Comparison of ENCODE assay signal across 14 mouse cellular contexts in the genomic region with DNA sequence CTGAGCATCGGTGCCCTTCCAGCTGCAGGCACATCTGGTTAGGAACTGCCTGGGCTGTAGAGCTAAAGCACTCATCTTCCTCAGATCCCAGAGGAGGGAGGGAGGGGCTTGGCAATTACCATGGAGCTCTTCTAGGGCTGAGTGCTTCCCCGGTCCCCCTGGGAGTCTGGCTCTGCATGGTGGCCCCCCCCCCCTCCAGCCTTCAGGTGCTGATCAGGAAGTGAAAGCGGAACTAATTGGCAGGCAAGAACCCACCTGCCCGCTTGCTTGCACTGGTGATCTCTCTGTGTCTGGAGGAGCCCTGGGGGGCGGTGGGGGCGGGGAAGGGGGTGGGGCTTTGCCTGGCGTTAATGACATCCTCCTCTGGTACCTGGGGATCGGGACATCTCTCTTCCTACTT. TPM values are rescaled to one million over a fixed set of nuclear protein-coding genes. Genes with fewer than 3 reads are reported as not detected.
DNase-seq lines count a peak whose midpoint lies in the region; ATAC-seq and TF ChIP-seq lines count a peak whose summit lies in the region.
"Had no signal": no experiment of that assay in that cellular context is flagged by ENCODE, and none has a peak within 500 bp of the region (broad histone marks: within the 10 kb centered on the region; RNA-seq: fewer than 3 reads in every experiment).

No protein-coding gene starts in this region.

- no peak overlapping the region for H3K9ac ChIP-seq in hindbrain, postnatal 0 days (replicated peaks; ENCODE audit: low read length)
- no peak overlapping the region for H3K9ac ChIP-seq in embryonic facial prominence, embryonic 12.5 days
- no peak overlapping the region for H3K9ac ChIP-seq in midbrain, embryonic 12.5 days (replicated peaks)
- H3K9ac ChIP-seq in intestine, embryonic 15.5 days = no peak overlapping the region
- H3K9ac ChIP-seq: liver, embryonic 15.5 days had no signal

- H3K36me3 ChIP-seq in hindbrain, embryonic 10.5 days = 0 out of 2 replicates have a peak, but pooled peaks cover 6% of the 10 kb centered on the region
- 0 out of 2 replicates have a peak, but pooled peaks cover 4% of the 10 kb centered on the region for H3K36me3 ChIP-seq in hindbrain, postnatal 0 days (ENCODE audit: insufficient read depth, low read length)
- no peaks in the 10 kb centered on the region for H3K36me3 ChIP-seq in embryonic facial prominence, embryonic 12.5 days
- H3K36me3 ChIP-seq in midbrain, embryonic 12.5 days = peaks cover 5% of the 10 kb centered on the region; the same call in 1 of the 2 replicates
- H3K36me3 ChIP-seq in intestine, embryonic 15.5 days = no peaks in the 10 kb centered on the region
- H3K36me3 ChIP-seq: liver, embryonic 15.5 days had no signal

- H3K27ac ChIP-seq in hindbrain, embryonic 10.5 days = peak overlapping the region; percentile 45; the same call in 1 of the 2 replicates
- H3K27ac ChIP-seq in hindbrain, postnatal 0 days = no peak overlapping the region
- H3K27ac ChIP-seq in embryonic facial prominence, embryonic 12.5 days = no peak overlapping the region
- peak overlapping the region; percentile 80 for H3K27ac ChIP-seq in midbrain, embryonic 12.5 days (replicated peaks)
- H3K27ac ChIP-seq in intestine, embryonic 15.5 days = no peak overlapping the region
- H3K27ac ChIP-seq: liver, embryonic 15.5 days had no signal

- H3K4me1 ChIP-seq in hindbrain, embryonic 10.5 days (replicated peaks) = peaks cover 56% of the 10 kb centered on the region
- 0 out of 2 replicates have a peak, but pooled peaks cover 7% of the 10 kb centered on the region for H3K4me1 ChIP-seq in hindbrain, postnatal 0 days (ENCODE audit: insufficient read depth, low read length)
- peaks cover 25% of the 10 kb centered on the region for H3K4me1 ChIP-seq in embryonic facial prominence, embryonic 12.5 days
- H3K4me1 ChIP-seq in midbrain, embryonic 12.5 days = peaks cover 52% of the 10 kb centered on the region
- H3K4me1 ChIP-seq in intestine, embryonic 15.5 days (replicated peaks) = peaks cover 15% of the 10 kb centered on the region; the same call in 1 of the 2 replicates
- H3K4me1 ChIP-seq: liver, embryonic 15.5 days had no signal

- no peak for TF ChIP-seq CTCF in hindbrain, postnatal 0 days (IDR thresholded peaks at IDR 0.05; ENCODE audit: low read depth)

- no peak for ATAC-seq in hindbrain, postnatal 0 days
- no peak; the same call in 1 of the 2 replicates for ATAC-seq in embryonic facial prominence, embryonic 12.5 days (ENCODE audit: insufficient number of reproducible peaks, insufficient read depth, low FRiP score, low TSS enrichment)
- ATAC-seq in midbrain, embryonic 12.5 days (ENCODE audit: low FRiP score, low read depth) = 0 out of 2 replicates have a peak, but pooled peaks have one; percentile 3
- no peak for ATAC-seq in intestine, embryonic 15.5 days

- peaks cover 49% of the 10 kb centered on the region for H3K27me3 ChIP-seq in hindbrain, embryonic 10.5 days (ENCODE audit: insufficient read depth, poor library complexity, severe bottlenecking)
- H3K27me3 ChIP-seq in hindbrain, postnatal 0 days (ENCODE audit: insufficient read depth, low read length) = no peaks in the 10 kb centered on the region
- peaks cover 26% of the 10 kb centered on the region for H3K27me3 ChIP-seq in embryonic facial prominence, embryonic 12.5 days
- H3K27me3 ChIP-seq in midbrain, embryonic 12.5 days = peaks cover 5% of the 10 kb centered on the region; the same call in 1 of the 2 replicates
- 0 out of 2 replicates have a peak, but pooled peaks cover 2% of the 10 kb centered on the region for H3K27me3 ChIP-seq in intestine, embryonic 15.5 days (replicated peaks)

- H3K4me3 ChIP-seq in hindbrain, embryonic 10.5 days = no peak overlapping the region
- H3K4me3 ChIP-seq in hindbrain, postnatal 0 days (ENCODE audit: low read length) = no peak overlapping the region
- no peak overlapping the region for H3K4me3 ChIP-seq in embryonic facial prominence, embryonic 12.5 days
- H3K4me3 ChIP-seq in midbrain, embryonic 12.5 days = no peak overlapping the region
- H3K4me3 ChIP-seq in intestine, embryonic 15.5 days (replicated peaks) = no peak overlapping the region
- H3K4me3 ChIP-seq: liver, embryonic 15.5 days had no signal

- WGBS in hindbrain, embryonic 10.5 days = 5% methylated on average over 8 of the region's 8 CpGs
- WGBS in hindbrain, postnatal 0 days = 7% methylated on average over 8 of the region's 8 CpGs
- 5% methylated on average over 8 of the region's 8 CpGs for WGBS in embryonic facial prominence, embryonic 12.5 days
- WGBS in midbrain, embryonic 12.5 days = 6% methylated on average over 7 of the region's 8 CpGs
- WGBS in intestine, embryonic 15.5 days = 13% methylated on average over 8 of the region's 8 CpGs

- H3K9me3 ChIP-seq in hindbrain, embryonic 10.5 days = no peaks in the 10 kb centered on the region
- no peaks in the 10 kb centered on the region for H3K9me3 ChIP-seq in hindbrain, postnatal 0 days (ENCODE audit: low read length)
- no peaks in the 10 kb centered on the region for H3K9me3 ChIP-seq in embryonic facial prominence, embryonic 12.5 days
- H3K9me3 ChIP-seq in midbrain, embryonic 12.5 days = no peaks in the 10 kb centered on the region
- no peaks in the 10 kb centered on the region for H3K9me3 ChIP-seq in intestine, embryonic 15.5 days
- H3K9me3 ChIP-seq: liver, embryonic 15.5 days had no signal

- DNase-seq in hindbrain, embryonic 10.5 days (ENCODE audit: low spot score) = no peak
- DNase-seq in hindbrain, postnatal 0 days (ENCODE audit: low spot score) = no peak
- peak; percentile 69 to 73 for DNase-seq in B cell, adult 2 months
- DNase-seq in adrenal gland, postnatal 25 days = no peak
- no peak for DNase-seq in lung, postnatal 36 days
- DNase-seq: heart, postnatal 14 days; kidney, adult 8-10 months had no signal

- H3K4me2 ChIP-seq in hindbrain, postnatal 0 days (ENCODE audit: low read depth, low read length) = no peak overlapping the region
- peak overlapping the region; percentile 8 for H3K4me2 ChIP-seq in embryonic facial prominence, embryonic 12.5 days (replicated peaks)
- peak overlapping the region; percentile 21; the same call in 1 of the 2 replicates for H3K4me2 ChIP-seq in midbrain, embryonic 12.5 days (replicated peaks)
- no peak overlapping the region for H3K4me2 ChIP-seq in intestine, embryonic 15.5 days (replicated peaks)
- H3K4me2 ChIP-seq: liver, embryonic 15.5 days had no signal

RNA-seq across cellular contexts. Expression of a gene that starts 9.2 kb away (rescaled TPM):
- polyA plus RNA-seq in hindbrain, embryonic 10.5 days (2016; fragmentation: Nextera tagmentation; extraction: Ambion mirVana) = 41.2 and 87.6 TPM in 2 replicates
- total RNA-seq in hindbrain, postnatal 0 days (2014; rRNA removed) = 67.6 and 84.0 TPM in 2 replicates
- 17.7 and 19.2 TPM in 2 replicates for polyA plus RNA-seq in hindbrain, postnatal 0 days (2015; fragmentation: Nextera tagmentation; extraction: Ambion mirVana)
- polyA plus RNA-seq in embryonic facial prominence, embryonic 12.5 days (2016; fragmentation: Nextera tagmentation; extraction: Ambion mirVana) = 18.7 and 23.0 TPM in 2 replicates
- 109 and 112 TPM in 2 replicates for polyA plus RNA-seq in midbrain, embryonic 12.5 days (2016; fragmentation: Nextera tagmentation; extraction: Ambion mirVana)
- total RNA-seq in adrenal gland, postnatal 25 days (2021) = not detected in 2 replicates
- polyA plus RNA-seq in intestine, embryonic 15.5 days (2015; fragmentation: Nextera tagmentation; extraction: Ambion mirVana) = 0.29 and 0.33 TPM in 2 replicates
- total RNA-seq: common myeloid progenitor, adult 5-6 weeks; granulocyte monocyte progenitor cell, adult 5-6 weeks; megakaryocyte-erythroid progenitor cell, adult 5-6 weeks had no signal

RNA-seq across cellular contexts. Expression of a gene that starts 27.8 kb away (rescaled TPM):
- polyA plus RNA-seq in hindbrain, embryonic 10.5 days (2016; fragmentation: Nextera tagmentation; extraction: Ambion mirVana) = 1.1 and 1.9 TPM in 2 replicates
- 2.8 and 3.0 TPM in 2 replicates for total RNA-seq in hindbrain, postnatal 0 days (2014; rRNA removed)
- polyA plus RNA-seq in hindbrain, postnatal 0 days (2015; fragmentation: Nextera tagmentation; extraction: Ambion mirVana) = 0.74 and 0.78 TPM in 2 replicates
- 1.7 and 1.8 TPM in 2 replicates for polyA plus RNA-seq in embryonic facial prominence, embryonic 12.5 days (2016; fragmentation: Nextera tagmentation; extraction: Ambion mirVana)
- polyA plus RNA-seq in midbrain, embryonic 12.5 days (2016; fragmentation: Nextera tagmentation; extraction: Ambion mirVana) = 1.4 and 1.7 TPM in 2 replicates
- total RNA-seq in adrenal gland, postnatal 25 days (2021) = 3.9 and 5.3 TPM in 2 replicates
- polyA plus RNA-seq in intestine, embryonic 15.5 days (2015; fragmentation: Nextera tagmentation; extraction: Ambion mirVana) = 1.8 and 2.0 TPM in 2 replicates

RNA-seq across cellular contexts. Expression of a gene that starts 56.7 kb away (rescaled TPM):
- 47.4 and 60.0 TPM in 2 replicates for polyA plus RNA-seq in hindbrain, embryonic 10.5 days (2016; fragmentation: Nextera tagmentation; extraction: Ambion mirVana)
- total RNA-seq in hindbrain, postnatal 0 days (2014; rRNA removed) = 22.4 and 27.7 TPM in 2 replicates
- 23.8 and 24.2 TPM in 2 replicates for polyA plus RNA-seq in hindbrain, postnatal 0 days (2015; fragmentation: Nextera tagmentation; extraction: Ambion mirVana)
- 56.6 and 62.2 TPM in 2 replicates for polyA plus RNA-seq in embryonic facial prominence, embryonic 12.5 days (2016; fragmentation: Nextera tagmentation; extraction: Ambion mirVana)
- 61.4 and 62.0 TPM in 2 replicates for polyA plus RNA-seq in midbrain, embryonic 12.5 days (2016; fragmentation: Nextera tagmentation; extraction: Ambion mirVana)
- 36.5 and 42.1 TPM in 2 replicates for total RNA-seq in adrenal gland, postnatal 25 days (2021)
- 36.0 and 38.7 TPM in 2 replicates for polyA plus RNA-seq in intestine, embryonic 15.5 days (2015; fragmentation: Nextera tagmentation; extraction: Ambion mirVana)

Comparison
In these comparisons a context has a peak if more than half of its experiments do, and no peak if none do; other contexts are left out.
1. H3K27ac ChIP-seq: peak in hindbrain, embryonic 10.5 days (single experiment) and midbrain, embryonic 12.5 days (single experiment); none in hindbrain, postnatal 0 days (single experiment), embryonic facial prominence, embryonic 12.5 days (single experiment) and intestine, embryonic 15.5 days (single experiment).
2. DNase-seq: peak in B cell, adult 2 months (2 of 2); none in hindbrain, embryonic 10.5 days (single experiment), hindbrain, postnatal 0 days (single experiment), adrenal gland, postnatal 25 days (single experiment) and lung, postnatal 36 days (single experiment).
3. H3K4me2 ChIP-seq: peak in embryonic facial prominence, embryonic 12.5 days (single experiment) and midbrain, embryonic 12.5 days (single experiment); none in hindbrain, postnatal 0 days (single experiment) and intestine, embryonic 15.5 days (single experiment).
4. RNA of a gene that starts 9.2 kb away (polyA plus RNA-seq): 109 to 112 TPM in midbrain, embryonic 12.5 days, 41.2 to 87.6 TPM in hindbrain, embryonic 10.5 days, 18.7 to 23.0 TPM in embryonic facial prominence, embryonic 12.5 days and 17.7 to 19.2 TPM in hindbrain, postnatal 0 days; 0.29 to 0.33 TPM in intestine, embryonic 15.5 days; every median in the first group is over 10 times any median in the second.